Mouse (Mus musculus) cerebellum, adult (tissue): Measurements from ENCODE around the gene Plekha5.
"Not testable (repeated sequence)": the region's sequence is repeated elsewhere in the genome, so short reads cannot be mapped to it uniquely, and the experiment has no call there.

ENCODE experiments used
- ATAC-seq: cut with Nextera tagmentation; 2 replicates; pipeline ENCODE4 v1.9.2; 2017; ENCODE audit warnings: mild to moderate bottlenecking, moderate library complexity, mixed read lengths; ENCODE audit not compliant: insufficient number of reproducible peaks, low FRiP score, low TSS enrichment

Gene Plekha5

DNA sequence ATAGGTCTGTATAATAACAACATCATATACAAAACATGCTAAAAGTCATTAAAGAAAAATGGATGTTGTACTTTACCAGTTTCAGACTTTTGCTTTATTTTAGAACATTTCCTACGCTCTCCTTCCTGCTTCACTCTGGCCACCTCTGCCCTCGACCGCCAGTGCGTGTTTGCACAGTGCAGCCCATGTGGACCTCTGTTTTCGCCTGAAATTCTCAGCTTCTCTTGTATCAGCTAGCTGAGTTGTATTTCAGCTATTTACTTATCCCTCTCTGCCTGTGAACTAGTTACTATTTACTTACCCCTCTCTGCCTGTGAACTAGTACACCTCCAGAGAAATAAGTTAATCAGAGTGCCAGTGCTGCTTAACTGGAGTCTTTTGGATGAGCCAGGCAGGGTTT is 62.8 kb downstream of the Plekha5 start:
- ATAC-seq: no peak

- no peak for ATAC-seq
These were observed 63.6 kb downstream of the Plekha5 start for GRCm38 (mm10) chr6:140487489-140487888.

DNA sequence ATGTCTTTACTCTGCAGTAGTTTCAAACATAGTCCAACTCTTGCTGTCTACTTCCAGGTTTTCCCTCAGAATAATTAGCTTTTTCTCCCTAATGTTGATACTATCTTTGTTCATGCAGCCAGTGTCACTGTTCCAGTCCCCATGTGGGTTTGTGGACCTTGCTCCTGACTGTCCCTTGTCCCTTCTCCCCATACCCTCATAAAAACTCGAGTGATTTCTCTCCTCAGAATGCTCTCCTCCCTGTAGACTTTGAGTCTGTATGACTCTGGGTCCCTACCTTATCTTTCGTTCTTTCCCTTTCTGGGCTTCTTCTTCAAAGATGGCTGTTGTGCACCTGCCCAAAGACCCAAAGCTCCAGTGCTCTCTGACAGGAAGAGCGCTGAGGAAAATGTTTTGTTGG is 64.8 kb downstream of the Plekha5 start:
- ATAC-seq: no peak

- ATAC-seq: no peak
These were observed 65.7 kb downstream of the Plekha5 start for GRCm38 (mm10) chr6:140489570-140489969.

DNA sequence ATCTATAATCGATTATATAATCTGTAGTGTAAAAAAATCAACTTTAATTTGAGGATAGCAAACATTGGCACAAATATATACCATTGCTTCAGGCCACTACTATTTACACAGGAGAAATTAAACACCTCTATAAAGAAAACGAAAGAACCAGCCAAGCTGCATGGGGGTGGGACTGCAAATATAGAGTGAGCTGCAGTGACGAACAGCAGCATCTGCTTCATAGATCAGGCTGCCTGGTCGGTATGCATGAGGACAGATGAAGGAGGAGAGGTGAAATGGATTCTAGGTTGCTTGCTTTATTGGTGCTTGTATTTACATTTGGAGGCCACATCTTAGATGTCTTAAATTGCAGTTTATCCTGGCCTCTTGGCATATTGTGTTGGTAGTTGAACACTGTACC is 66.4 kb downstream of the Plekha5 start:
- ATAC-seq: no peak

GRCm38 (mm10) chr6:140490921-140491537 is 67.2 kb downstream of the Plekha5 start:
- peak; percentile 89 for ATAC-seq

DNA sequence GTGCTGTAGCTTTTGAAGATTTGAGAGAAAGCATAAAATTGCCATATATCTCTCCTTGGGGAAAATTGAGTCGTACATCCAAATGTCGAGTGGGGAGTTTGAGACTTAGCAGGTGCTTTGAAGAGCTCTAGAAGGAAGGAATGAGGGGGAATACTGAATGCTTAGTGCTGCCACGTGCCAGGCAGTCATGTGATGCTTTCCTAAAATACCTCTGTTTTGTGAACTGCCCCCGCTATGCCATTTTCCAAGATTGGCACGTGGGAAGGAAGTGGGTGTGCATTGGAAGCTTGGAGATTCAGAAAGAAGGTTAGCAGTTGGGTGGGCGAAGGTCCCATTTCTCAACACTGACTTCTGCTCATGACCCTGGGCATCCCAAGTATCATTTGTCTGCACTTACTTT is 68.2 kb downstream of the Plekha5 start:
- no peak for ATAC-seq

DNA sequence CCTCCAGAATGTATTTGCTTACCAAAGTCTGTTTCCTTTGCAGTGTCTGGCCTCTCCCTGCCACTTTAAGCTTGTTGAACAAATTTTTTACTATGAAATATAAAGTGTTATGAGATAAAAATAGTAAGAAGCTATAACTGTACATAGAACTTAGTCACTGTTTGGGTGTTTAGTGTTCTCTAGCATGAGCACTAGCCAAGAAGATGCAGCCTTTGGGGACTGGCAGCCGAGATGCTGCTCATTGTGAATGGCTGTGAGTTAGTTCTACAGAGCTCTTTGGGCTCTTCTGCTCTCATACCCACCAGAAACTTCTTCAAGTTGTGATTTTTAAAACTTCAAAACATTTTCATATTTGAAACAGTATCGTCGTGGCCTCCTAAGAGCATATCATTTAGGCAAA is 74.2 kb downstream of the Plekha5 start:
- no peak for ATAC-seq

DNA sequence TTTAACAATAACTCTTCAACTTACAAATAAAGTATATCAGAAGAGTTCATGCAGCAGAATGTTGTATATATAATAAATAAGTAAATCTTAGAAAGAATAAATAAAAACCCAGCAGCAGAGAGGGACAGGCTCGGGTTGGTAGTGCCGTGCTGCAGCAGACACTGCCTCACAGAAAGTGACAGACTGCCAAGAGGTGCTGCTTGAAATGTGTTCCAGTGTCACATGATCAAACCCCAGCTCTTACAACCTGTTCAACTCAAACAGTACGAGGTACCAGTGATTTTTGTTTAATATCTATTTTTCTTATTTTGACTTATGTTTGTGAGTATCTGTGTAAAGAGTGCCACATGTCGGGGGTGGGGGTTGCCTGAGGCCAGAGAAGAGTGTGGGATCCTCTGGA is 75.1 kb downstream of the Plekha5 start:
- ATAC-seq: peak; percentile 48; the same call in 1 of the 2 replicates

DNA sequence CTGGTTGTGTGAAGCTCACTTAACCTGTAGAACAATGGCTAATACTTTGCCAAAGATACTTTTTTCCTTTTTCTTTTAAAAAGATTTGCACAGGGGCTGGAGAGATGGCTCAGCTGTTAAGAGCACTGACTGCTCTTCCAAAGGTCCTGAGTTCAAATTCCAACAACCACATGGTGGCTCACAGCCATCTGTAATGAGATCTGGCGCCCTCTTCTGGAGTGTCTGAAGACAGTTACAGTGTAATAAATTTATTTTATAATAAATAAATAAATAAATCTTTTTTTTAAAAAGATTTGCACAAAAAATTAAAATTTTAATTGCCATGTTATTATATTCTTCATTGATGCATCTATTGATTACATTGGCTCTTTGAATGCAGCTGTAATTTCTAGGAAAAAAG is 77.0 kb downstream of the Plekha5 start:
- not testable (repeated sequence) for ATAC-seq

DNA sequence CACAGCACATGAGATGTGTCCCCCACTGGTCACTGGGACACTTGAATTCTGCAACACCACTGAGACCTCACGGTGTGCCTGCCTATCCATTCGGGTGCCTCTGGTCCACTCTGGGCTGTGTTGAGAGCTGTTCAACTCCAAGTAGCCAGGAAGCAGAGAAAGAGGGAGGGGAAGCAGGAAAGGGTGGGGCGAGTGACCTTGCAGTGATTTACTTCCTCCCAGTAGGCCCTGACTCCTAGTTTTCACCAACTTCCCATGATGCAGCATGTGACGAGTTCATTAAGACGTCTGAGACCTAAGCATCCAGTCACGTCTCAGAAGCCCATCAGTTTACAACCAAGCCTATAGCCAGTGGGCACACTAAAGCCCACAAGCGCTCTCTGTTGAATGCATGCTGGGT is 78.0 kb downstream of the Plekha5 start:
- ATAC-seq: no peak

DNA sequence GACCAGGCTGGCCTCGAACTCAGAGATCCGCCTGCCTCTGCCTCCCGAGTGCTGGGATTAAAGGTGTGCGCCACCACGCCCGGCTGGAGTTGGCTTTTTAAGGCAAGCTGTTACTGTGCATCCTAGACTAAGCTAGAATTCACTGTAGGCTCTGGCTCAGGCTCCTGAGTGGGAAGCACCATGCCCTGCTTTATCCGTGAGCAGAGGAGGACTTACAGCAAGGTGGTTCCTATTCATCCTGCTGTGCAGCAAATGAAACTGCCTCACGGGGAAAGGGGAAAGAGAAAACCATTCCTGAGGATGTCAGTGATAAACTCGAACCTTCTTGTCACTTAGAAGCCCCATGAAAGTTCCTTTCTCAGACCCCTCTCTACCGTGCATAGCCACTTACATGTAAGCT is 80.9 kb downstream of the Plekha5 start:
- no peak for ATAC-seq

DNA sequence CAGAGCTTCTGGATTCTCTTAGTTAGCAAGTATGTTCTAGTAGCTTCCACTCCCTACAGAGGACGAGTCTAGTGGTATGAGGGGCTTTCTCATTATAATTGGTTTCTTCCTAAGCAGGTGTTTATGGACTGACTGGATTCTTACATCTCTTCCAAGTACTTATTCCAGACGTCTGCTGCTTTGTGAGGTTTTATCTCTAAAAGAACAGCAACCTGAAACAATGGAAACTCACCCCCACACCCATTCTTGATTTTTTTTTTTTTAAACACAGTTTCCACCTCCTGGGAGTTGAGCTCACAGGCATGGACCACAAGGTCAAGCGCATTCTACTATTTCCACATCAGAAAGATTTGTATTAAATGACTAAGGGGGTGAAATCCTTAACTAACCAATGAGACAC is 83.8 kb downstream of the Plekha5 start:
- no peak for ATAC-seq

GRCm38 (mm10) chr6:140508475-140509150 is 84.8 kb downstream of the Plekha5 start:
- no peak for ATAC-seq

DNA sequence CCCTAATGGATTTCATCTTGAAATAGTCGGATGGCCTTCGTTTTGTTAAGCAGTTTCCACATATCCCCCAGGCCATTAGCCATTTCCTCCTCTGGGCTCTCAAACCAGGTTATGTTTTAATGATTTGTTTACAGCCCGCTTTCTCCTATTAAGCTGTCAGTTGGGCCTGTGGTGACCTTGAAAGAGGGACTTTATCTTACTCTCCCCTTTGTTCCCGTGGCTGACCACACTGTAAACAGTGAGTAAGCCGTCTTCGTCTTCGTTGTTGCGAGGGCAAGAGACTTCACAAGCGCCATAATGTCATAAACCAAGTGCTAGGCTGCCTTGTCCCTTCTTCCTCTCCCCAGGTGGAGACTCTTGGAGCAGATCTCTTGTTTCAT is 85.3 kb downstream of the Plekha5 start:
- no peak for ATAC-seq

DNA sequence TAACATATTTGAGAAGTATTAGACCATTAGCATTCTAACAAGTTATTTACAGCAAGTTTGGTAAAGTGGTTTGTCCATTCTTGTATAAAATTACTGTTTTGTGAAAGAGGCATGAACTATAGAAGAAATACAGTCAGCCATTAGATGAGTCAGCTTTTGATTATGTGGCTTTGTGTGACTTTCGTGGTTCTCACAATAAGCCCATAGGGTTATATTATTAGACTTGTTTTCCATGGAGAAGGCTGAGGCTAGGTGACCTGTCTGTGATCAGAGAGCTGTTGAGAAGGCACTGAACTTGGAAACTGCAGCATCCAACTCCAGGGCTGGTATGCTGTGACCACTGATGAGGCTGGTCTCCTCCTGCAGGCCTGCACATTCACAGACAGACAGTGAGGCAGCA is 88.2 kb downstream of the Plekha5 start:
- 0 out of 2 replicates have a peak, but pooled peaks have one; percentile 28 for ATAC-seq

DNA sequence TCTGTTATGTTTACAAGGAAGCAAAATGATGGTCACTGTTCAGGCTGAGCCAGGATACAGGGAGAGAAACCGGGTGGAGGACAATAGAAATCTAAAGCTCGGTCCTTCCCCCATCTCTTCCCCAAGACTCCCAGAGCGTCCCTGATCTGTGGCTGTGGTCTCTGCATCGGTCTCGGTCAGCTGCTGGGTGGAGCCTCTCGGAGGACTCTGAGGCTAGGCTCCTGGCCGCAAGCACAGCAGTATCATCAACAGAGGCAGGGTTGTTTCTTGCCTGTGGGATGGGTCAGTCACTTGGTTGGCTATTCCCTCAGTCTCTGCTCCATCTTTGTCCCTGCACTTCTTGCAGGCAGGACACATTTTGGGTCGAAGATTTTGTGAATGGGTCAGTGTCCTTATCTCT is 88.6 kb downstream of the Plekha5 start:
- peak; percentile 46; the same call in 1 of the 2 replicates for ATAC-seq

GRCm38 (mm10) chr6:140514205-140515110 is 90.6 kb downstream of the Plekha5 start:
- ATAC-seq: no peak

- ATAC-seq: no peak
These were observed 91.7 kb downstream of the Plekha5 start for GRCm38 (mm10) chr6:140515550-140515949.

DNA sequence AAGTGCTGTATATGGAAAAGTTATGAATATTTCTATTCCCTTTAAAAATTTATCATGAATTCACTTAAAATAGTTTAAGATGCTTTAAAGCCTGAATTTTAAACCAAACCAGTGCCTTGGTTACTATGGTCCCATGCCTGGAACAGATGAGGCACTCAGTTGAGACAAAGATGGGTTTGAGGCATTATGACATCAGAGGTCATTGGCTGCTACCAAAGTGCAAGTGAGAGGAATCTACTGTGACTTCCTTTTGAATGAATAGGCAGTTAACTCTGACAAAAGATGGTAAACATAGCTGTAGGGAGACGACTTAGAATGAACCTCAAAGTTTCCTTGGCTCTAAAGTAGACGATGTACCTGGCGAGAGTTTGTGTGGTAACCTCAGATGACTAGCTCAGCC is 92.3 kb downstream of the Plekha5 start:
- ATAC-seq: no peak

GRCm38 (mm10) chr6:140517188-140517587 is 93.3 kb downstream of the Plekha5 start:
- ATAC-seq: no peak
